Mouse (Mus musculus) CH12.LX (cell line): Measurements from ENCODE around the gene Irf3. TPM values are rescaled to one million over a fixed set of nuclear protein-coding genes. Genes with fewer than 3 reads are reported as not detected.
A peak's percentile ranks its signal among the peaks of the same experiment; 100 is the strongest.

Experiments used
- DNase-seq: peaks from one replicate; pipeline ENCODE4 v3.0.0-alpha.2; 2013; ENCODE audit errors: extremely low read depth
- H3K27ac ChIP-seq: 2 replicates; pipeline ENCODE4 v1.5.1; 2012; ENCODE audit warnings: low read depth, mild to moderate bottlenecking, control low read depth, moderate library complexity; ENCODE audit not compliant: insufficient read depth
- H3K27me3 ChIP-seq: replicated peaks from 2 replicates; pipeline ENCODE3; 2012; ENCODE audit warnings: inconsistent platforms
- H3K36me3 ChIP-seq, 2 experiments: replicated peaks in 1 of 2; 2 replicates each; pipeline versions ENCODE3 to v1.6.1; 2012; ENCODE audit warnings: inconsistent platforms in 1 of 2, low read length in 1 of 2, mild to moderate bottlenecking in 1 of 2, mixed read lengths in 1 of 2, moderate library complexity in 1 of 2; ENCODE audit not compliant: control insufficient read depth in 1 of 2, insufficient read depth in 1 of 2
- H3K4me1 ChIP-seq, 2 experiments: 2 replicates each; pipeline ENCODE4 v1.6.1; 2012; ENCODE audit warnings: inconsistent platforms in 1 of 2, moderate library complexity in 1 of 2; ENCODE audit not compliant: insufficient read depth in 2 of 2, control insufficient read depth in 1 of 2
- H3K4me2 ChIP-seq: 2 replicates; pipeline ENCODE4 v1.6.1; 2012; ENCODE audit warnings: low read depth, mild to moderate bottlenecking, control low read depth; ENCODE audit not compliant: poor library complexity, insufficient read depth, severe bottlenecking
- H3K4me3 ChIP-seq, 3 experiments: fragments of 150-350 bp in 1 of 3; sonication (generic) in 1 of 3; replicated peaks in 1 of 3; 2 replicates each; pipeline versions ENCODE3 to v1.5.1; 2011 to 2012; ENCODE audit warnings: low read depth in 2 of 3, low read length in 2 of 3, mild to moderate bottlenecking in 2 of 3, moderate library complexity in 2 of 3, control low read depth in 1 of 3, improper control_type of control experiment in 1 of 3, inconsistent platforms in 1 of 3, mixed read lengths in 1 of 3; ENCODE audit not compliant: poor library complexity in 1 of 3
- H3K79me2 ChIP-seq: replicated peaks from 2 replicates; pipeline ENCODE4 v1.6.1; 2012; ENCODE audit warnings: mild to moderate bottlenecking, moderate library complexity; ENCODE audit not compliant: control insufficient read depth, poor library complexity, insufficient read depth, severe bottlenecking; ENCODE audit errors: extremely low read depth
- H3K9ac ChIP-seq: 2 replicates; pipeline ENCODE4 v1.6.1; 2012; ENCODE audit warnings: low read depth, mild to moderate bottlenecking, control low read depth, moderate library complexity; ENCODE audit not compliant: insufficient read depth
- H3K9me3 ChIP-seq: replicated peaks from 2 replicates; pipeline ENCODE3; 2012; ENCODE audit warnings: low read length, inconsistent platforms, mixed read lengths
- CTCF ChIP-seq, 2 experiments: IDR thresholded peaks in 1 of 2; conservative IDR thresholded peaks in 1 of 2; 2 replicates each; pipeline ENCODE4 v1.5.1; 2011 to 2012; ENCODE audit warnings: low read depth in 2 of 2, low read length in 2 of 2, improper control_type of control experiment in 1 of 2, inconsistent platforms in 1 of 2, mild to moderate bottlenecking in 1 of 2, moderate library complexity in 1 of 2
- ELF1 ChIP-seq: IDR thresholded peaks from 2 replicates; pipeline ENCODE4 v1.6.1; 2014; ENCODE audit warnings: low read depth, mild to moderate bottlenecking, inconsistent platforms, low read length, improper control_type of control experiment
- GABPA ChIP-seq: IDR thresholded peaks from 2 replicates; pipeline ENCODE4 v1.6.1; 2012; ENCODE audit warnings: low read depth, low read length, improper control_type of control experiment, inconsistent platforms; ENCODE audit not compliant: insufficient replicate concordance
- HCFC1 ChIP-seq: IDR thresholded peaks from 2 replicates; pipeline ENCODE4 v1.6.1; 2012; ENCODE audit warnings: low read depth, mild to moderate bottlenecking, inconsistent platforms, low read length, improper control_type of control experiment
- PAX5 ChIP-seq: IDR thresholded peaks from 2 replicates; pipeline ENCODE4 v1.6.1; 2012; ENCODE audit warnings: low read length, inconsistent platforms, mixed read lengths
- POLR2AphosphoS2 ChIP-seq: IDR thresholded peaks from 2 replicates; pipeline ENCODE4 v1.6.1; 2011; ENCODE audit warnings: low read depth, low read length, improper control_type of control experiment
- RAD21 ChIP-seq: IDR thresholded peaks from 2 replicates; pipeline ENCODE4 v1.6.1; 2011; ENCODE audit warnings: low read depth, mild to moderate bottlenecking, low read length, improper control_type of control experiment, moderate library complexity
- UBTF ChIP-seq: IDR thresholded peaks from 2 replicates; pipeline ENCODE4 v1.6.1; 2012; ENCODE audit warnings: low read depth, mild to moderate bottlenecking, inconsistent platforms, low read length, improper control_type of control experiment, moderate library complexity
- ZC3H11A ChIP-seq: IDR thresholded peaks from 2 replicates; pipeline ENCODE4 v1.6.1; 2012; ENCODE audit warnings: low read depth, mild to moderate bottlenecking, inconsistent platforms, low read length, improper control_type of control experiment
- ZKSCAN1 ChIP-seq: IDR thresholded peaks from 2 replicates; pipeline ENCODE4 v1.6.1; 2012; ENCODE audit warnings: low read depth, inconsistent platforms, low read length, improper control_type of control experiment, borderline replicate concordance
- dilution Hi-C: fragments of 300-500 bp; cut with MboI; formaldehyde crosslinking; loops from 2 replicates; pipeline ENCODE4 v1.14.3; 2020; ENCODE audit warnings: low sequenced_read_pairs; ENCODE audit not compliant: extremely low pct_unique_long_range_greater_than_20kb, extremely low pct_ligation_motif_present
- in situ Hi-C: fragments of 300-500 bp; cut with MboI; formaldehyde crosslinking; loops from 3 replicates; pipeline ENCODE4 v1.14.3; 2019; ENCODE audit warnings: low sequenced_read_pairs, low pct_ligation_motif_present, low pct_unique_long_range_greater_than_20kb, mixed read lengths
- polyA plus RNA-seq: library from polyadenylated mRNA; unstranded; fragments of >175 nt; gene quantifications from 2 replicates; pipeline ENCODE4 v1.2.1, GENCODE M21; 2012; ENCODE audit warnings: low read depth; ENCODE audit not compliant: insufficient read length
- total RNA-seq, 2 experiments: library from RNA; depleted of rRNA; stranded (reverse); fragments of 300-350 nt in 1 of 2; fragments of >200 nt in 1 of 2; gene quantifications; 2 replicates each; pipeline ENCODE4 v1.2.3; 2012 to 2014

The Irf3 gene
- total and polyA plus RNA-seq, 3 experiments: 33.5 to 79.7 (median 56.5) TPM

DNA sequence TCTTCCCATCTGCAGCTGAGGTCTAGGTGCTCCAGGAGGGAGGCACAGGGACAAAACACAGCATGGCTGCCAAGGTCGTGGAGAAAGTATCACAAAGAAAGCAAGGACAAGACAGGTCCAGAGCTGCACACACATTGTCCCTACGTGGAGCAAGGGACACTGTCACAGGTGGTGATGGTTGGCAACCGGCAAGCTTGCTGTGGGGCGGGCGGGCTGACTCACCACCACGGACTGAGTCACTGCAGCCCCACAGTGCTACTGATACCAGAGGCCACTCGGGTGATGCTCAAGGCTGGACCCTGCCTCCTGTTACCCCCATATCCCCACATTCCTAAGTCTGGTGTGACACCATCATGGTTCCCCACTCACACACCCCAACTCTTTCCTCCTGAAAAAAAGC lies 5.0 kb downstream of the Irf3 start:
- peaks cover 3 to 12% of the 10 kb centered on the region in 2 experiments; a peak in 3 of 4 replicates for H3K4me1 ChIP-seq
- H3K4me2 ChIP-seq: no peak overlapping the region
- dilution Hi-C loops: no loop called here
- H3K27ac ChIP-seq: no peak overlapping the region
- H3K9ac ChIP-seq: no peak overlapping the region
- no peaks in the 10 kb centered on the region for H3K27me3 ChIP-seq
- TF ChIP-seq POLR2AphosphoS2: no peak
- in situ Hi-C loops: no loop called here
- no peaks in the 10 kb centered on the region for H3K9me3 ChIP-seq
- DNase-seq: no peak
- H3K36me3 ChIP-seq: peaks cover 70 to 78% of the 10 kb centered on the region in 2 experiments
- H3K4me3 ChIP-seq: no peak overlapping the region
- H3K79me2 ChIP-seq: peaks cover 23% of the 10 kb centered on the region

GRCm38 (mm10) chr7:45004546-45004945 lies 7.1 kb downstream of the Irf3 start:
- Histone ChIP-seq H3K9me3 (no peaks in the 10 kb centered on the region), H3K27ac (no peak overlapping the region), H3K27me3 (no peaks in the 10 kb centered on the region), H3K36me3 (peaks cover 91 to 96% of the 10 kb centered on the region in 2 experiments), H3K4me3 (no peak overlapping the region), H3K79me2 (peaks cover 10% of the 10 kb centered on the region), H3K4me2 (no peak overlapping the region), H3K4me1 (peaks cover 3 to 4% of the 10 kb centered on the region in 2 experiments; a peak in 3 of 4 replicates), H3K9ac (no peak overlapping the region)
- in situ Hi-C loops (no loop called here), dilution Hi-C loops (no loop called here)
- DNase-seq: no peak
- TF ChIP-seq POLR2AphosphoS2 (no peak), UBTF (no peak), PAX5 (no peak), CTCF (conservative IDR thresholded peaks at IDR 0.05 in 1 of 2, IDR thresholded peaks at IDR 0.05 in 1 of 2; ENCODE audit: low read depth in 2 of 2, low read length in 2 of 2) (no peak), ZKSCAN1 (no peak), GABPA (no peak), RAD21 (no peak), ELF1 (no peak)

GRCm38 (mm10) chr7:45005321-45005992 lies 8.0 kb downstream of the Irf3 start:
- in situ Hi-C loops (no loop called here), dilution Hi-C loops (no loop called here)
- peak; percentile 58 for TF ChIP-seq HCFC1
- TF ChIP-seq ZC3H11A: no peak
- Histone ChIP-seq H3K27ac (no peak overlapping the region), H3K27me3 (no peaks in the 10 kb centered on the region), H3K9me3 (no peaks in the 10 kb centered on the region), H3K4me1 (peaks cover 0 to 3% of the 10 kb centered on the region in 2 experiments; a peak in 1 of 4 replicates), H3K4me3 (no peak overlapping the region), H3K4me2 (no peak overlapping the region), H3K9ac (no peak overlapping the region), H3K79me2 (0 out of 2 replicates have a peak, but pooled peaks cover 5% of the 10 kb centered on the region), H3K36me3 (peaks cover 92 to 96% of the 10 kb centered on the region in 2 experiments)
- DNase-seq: no peak
